Mouse (Mus musculus): ENCODE results near the gene Gm17332.
"Not testable (repeated sequence)": the region's sequence is repeated elsewhere in the genome, so short reads cannot be mapped to it uniquely, and the experiment has no call there.

The Gm17332 gene

DNA sequence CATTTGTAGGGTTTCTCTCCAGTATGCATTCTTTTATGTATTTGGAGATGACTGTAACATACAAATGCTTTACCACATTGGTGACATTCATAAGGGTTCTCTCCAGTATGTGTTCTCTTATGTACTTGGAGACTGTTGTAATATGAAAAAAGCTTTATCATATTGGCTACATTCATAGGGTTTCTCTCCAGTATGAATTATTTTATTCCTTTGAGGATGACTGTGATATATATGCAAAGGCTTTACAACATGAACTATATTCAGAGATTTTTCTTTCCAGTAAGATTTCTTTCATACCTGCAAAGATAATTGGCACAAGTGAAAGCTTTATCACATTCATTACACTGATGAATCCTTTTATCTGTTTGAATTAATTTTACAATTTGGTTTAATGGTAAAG lies at the start of gene Gm17332:
TSS of gene Gm17332 (minus strand) at position 101 of the 400 bp plus-strand sequence.
- no peak for DNase-seq (ENCODE audit: low spot score in 2 of 2)

- DNase-seq (ENCODE audit: low spot score in 2 of 2), result no peak
These were observed 47.7 kb upstream of the Gm17332 start for GRCm38 (mm10) chr11:31229966-31230365.

GRCm38 (mm10) chr11:31225359-31225758 lies 43.1 kb upstream of the Gm17332 start:
- no peak for DNase-seq (ENCODE audit: low spot score in 2 of 2)

GRCm38 (mm10) chr11:31218009-31218408 lies 35.7 kb upstream of the Gm17332 start:
- DNase-seq (ENCODE audit: low spot score in 2 of 2), result no peak

GRCm38 (mm10) chr11:31195621-31196363 lies 13.5 kb upstream of the Gm17332 start:
- DNase-seq (ENCODE audit: low spot score in 2 of 2), result no peak

- no peak for DNase-seq (ENCODE audit: low spot score in 2 of 2)
These were observed 12.5 kb upstream of the Gm17332 start for GRCm38 (mm10) chr11:31194761-31195160.

- peak in 1 of 2 experiments; percentile 57 for DNase-seq (ENCODE audit: low spot score in 2 of 2)
These were observed 12.1 kb downstream of the Gm17332 start for GRCm38 (mm10) chr11:31170052-31170646.

- peak in 1 of 2 experiments; percentile 19 for DNase-seq (ENCODE audit: low spot score in 2 of 2)
These were observed 12.9 kb downstream of the Gm17332 start for GRCm38 (mm10) chr11:31169161-31170051.

- no peak for DNase-seq (ENCODE audit: low spot score in 2 of 2)
These were observed 13.5 kb downstream of the Gm17332 start for GRCm38 (mm10) chr11:31168831-31169160.

- no peak for DNase-seq (ENCODE audit: low spot score in 2 of 2)
These were observed 25.2 kb downstream of the Gm17332 start for GRCm38 (mm10) chr11:31157021-31157420.

DNA sequence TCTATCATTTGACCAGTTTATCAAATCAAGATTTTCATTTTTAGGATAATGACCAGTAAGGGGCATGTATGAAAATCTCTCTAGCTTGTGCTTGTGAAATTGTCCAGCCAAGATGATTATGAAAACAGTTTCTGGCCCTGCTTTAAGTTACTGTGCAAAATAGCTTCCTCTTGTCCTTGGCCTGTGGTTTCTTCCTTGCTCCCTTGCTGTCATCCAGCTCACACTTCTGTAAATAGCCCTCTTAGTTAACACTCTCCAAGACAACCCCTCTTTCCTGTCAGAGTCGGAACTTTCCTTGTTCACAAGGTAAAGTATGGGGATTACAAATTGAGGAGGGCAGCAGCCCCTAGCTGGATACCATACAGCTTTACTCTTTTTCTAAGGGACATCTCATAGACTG lies 43.9 kb downstream of the Gm17332 start:
- not testable (repeated sequence) for DNase-seq (ENCODE audit: low spot score in 2 of 2)

DNA sequence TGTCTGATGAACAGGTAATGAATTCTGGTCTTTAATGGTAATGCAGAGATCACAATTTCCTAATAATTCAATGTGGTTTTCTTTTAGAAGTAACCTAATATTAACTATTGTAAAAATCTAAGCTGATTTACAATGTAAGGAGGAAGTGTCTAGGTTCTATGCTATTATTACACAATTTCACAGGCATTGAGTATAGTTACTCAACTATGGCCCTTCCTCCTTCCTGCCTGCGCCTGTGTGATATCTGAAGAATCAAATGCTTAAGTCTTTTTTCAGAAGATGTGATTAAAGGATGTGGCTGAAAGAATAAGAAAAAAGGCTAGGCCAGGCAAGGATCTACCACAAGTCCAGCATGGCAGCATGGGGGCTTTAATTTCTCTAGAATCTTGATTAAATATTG lies 47.4 kb downstream of the Gm17332 start:
- DNase-seq (ENCODE audit: low spot score in 2 of 2), result not testable (repeated sequence)

DNA sequence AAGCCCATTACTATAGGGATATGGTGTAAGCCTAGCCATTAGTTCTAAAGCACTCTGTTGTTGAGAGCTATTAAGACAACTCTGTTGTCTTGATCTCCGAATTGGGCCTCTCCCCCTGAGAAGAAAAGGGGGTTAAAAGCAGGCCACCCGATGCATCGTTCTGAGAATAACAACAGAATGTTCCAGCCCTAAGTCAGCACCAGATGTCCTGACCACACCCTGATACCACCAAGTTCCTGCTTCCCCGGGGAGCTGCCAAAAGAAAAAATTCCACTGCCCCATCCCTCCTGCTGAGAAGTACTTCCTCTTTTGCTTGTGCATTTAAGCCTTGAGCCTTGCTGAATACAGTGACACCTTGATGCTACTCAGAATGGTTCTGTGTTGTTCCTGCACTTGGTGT lies 48.5 kb downstream of the Gm17332 start:
- DNase-seq (ENCODE audit: low spot score in 2 of 2), result not testable (repeated sequence)
